Mouse (Mus musculus): ENCODE data around the gene Ccn5. TPM values are rescaled to one million over a fixed set of nuclear protein-coding genes. Genes with fewer than 3 reads are reported as not detected.

Gene Ccn5
- total and polyA plus RNA-seq, 3 experiments, result not detected

- Histone ChIP-seq H3K36me3 (replicated peaks) (no peaks in the 10 kb centered on the region), H3K27me3 (ENCODE audit: insufficient read depth, low read length) (no peaks in the 10 kb centered on the region; the same call in 1 of the 2 replicates), H3K4me1 (ENCODE audit: insufficient read depth, low read depth, low read length) (no peaks in the 10 kb centered on the region), H3K4me3 (ENCODE audit: low read depth, low read length) (no peak overlapping the region), H3K9me3 (replicated peaks) (no peaks in the 10 kb centered on the region)
- ATAC-seq (ENCODE audit: extremely low read depth, insufficient number of reproducible peaks, low FRiP score, poor library complexity, severe bottlenecking), result no peak
- no peak for DNase-seq (ENCODE audit: low spot score)
- TF ChIP-seq POLR2AphosphoS5 (IDR thresholded peaks at IDR 0.05; ENCODE audit: insufficient replicate concordance, low read depth, low read length), result no peak
- no peak for TF ChIP-seq CTCF (IDR thresholded peaks at IDR 0.05; ENCODE audit: low read depth, low read length)
- TF ChIP-seq GATA2 (IDR thresholded peaks at IDR 0.05; ENCODE audit: borderline replicate concordance, low read depth, low read length), result no peak
- TF ChIP-seq GATA1 (IDR thresholded peaks at IDR 0.05; ENCODE audit: borderline replicate concordance, low read length), result no peak
- no peak for TF ChIP-seq TAL1 (conservative IDR thresholded peaks at IDR 0.05; ENCODE audit: low read depth, low read length)
Measured at GRCm38 (mm10) chr2:163880891-163881290, 60.2 kb downstream of the Ccn5 start.

Other genes starting within 250 kb of the Ccn5 start
- 20.5 and 23.0 TPM in 2 replicates for gene Ttpal, start 218.5 kb upstream of the Ccn5 start, total RNA-seq (2014; fragmentation: Nextera tagmentation)
- 18.4 and 22.3 TPM in 2 replicates for gene Ttpal, start 218.5 kb upstream of the Ccn5 start, total RNA-seq (2017)
- gene Ttpal, start 218.5 kb upstream of the Ccn5 start, polyA plus RNA-seq (2012), result 13.8 and 18.2 TPM in 2 replicates
- 71.8 and 156 TPM in 2 replicates for gene Serinc3, start 175.7 kb upstream of the Ccn5 start, total RNA-seq (2014; fragmentation: Nextera tagmentation)
- 51.6 and 55.0 TPM in 2 replicates for gene Serinc3, start 175.7 kb upstream of the Ccn5 start, total RNA-seq (2017)
- gene Serinc3, start 175.7 kb upstream of the Ccn5 start, polyA plus RNA-seq (2012), result 5.8 and 7.2 TPM in 2 replicates
- 17.7 and 47.9 TPM in 2 replicates for gene Pkig, start 162.5 kb upstream of the Ccn5 start, total RNA-seq (2014; fragmentation: Nextera tagmentation)
- 28.1 and 28.8 TPM in 2 replicates for gene Pkig, start 162.5 kb upstream of the Ccn5 start, total RNA-seq (2017)
- gene Pkig, start 162.5 kb upstream of the Ccn5 start, polyA plus RNA-seq (2012), result 166 and 211 TPM in 2 replicates
- gene Ada, start 70.6 kb upstream of the Ccn5 start, total RNA-seq (2014; fragmentation: Nextera tagmentation), result 0.87 TPM in 1 of 2 replicates, not detected in the other
- gene Ada, start 70.6 kb upstream of the Ccn5 start, total RNA-seq (2017), result 0.17 and 0.22 TPM in 2 replicates
- 0.37 and 0.39 TPM in 2 replicates for gene Ada, start 70.6 kb upstream of the Ccn5 start, polyA plus RNA-seq (2012)
- not detected in 2 replicates for gene Kcnk15, start 32.8 kb downstream of the Ccn5 start, total RNA-seq (2014; fragmentation: Nextera tagmentation)
- gene Kcnk15, start 32.8 kb downstream of the Ccn5 start, total RNA-seq (2017), result not detected in 2 replicates
- gene Kcnk15, start 32.8 kb downstream of the Ccn5 start, polyA plus RNA-seq (2012), result not detected in 2 replicates
- gene Rims4, start 97.8 kb downstream of the Ccn5 start, total RNA-seq (2014; fragmentation: Nextera tagmentation), result not detected in 2 replicates
- gene Rims4, start 97.8 kb downstream of the Ccn5 start, total RNA-seq (2017), result 0.05 TPM in 1 of 2 replicates, not detected in the other
- not detected in 2 replicates for gene Rims4, start 97.8 kb downstream of the Ccn5 start, polyA plus RNA-seq (2012)
- 129 and 130 TPM in 2 replicates for gene Ywhab, start 174.1 kb downstream of the Ccn5 start, total RNA-seq (2014; fragmentation: Nextera tagmentation)
- 52.6 and 56.1 TPM in 2 replicates for gene Ywhab, start 174.1 kb downstream of the Ccn5 start, total RNA-seq (2017)
- 64.3 and 79.9 TPM in 2 replicates for gene Ywhab, start 174.1 kb downstream of the Ccn5 start, polyA plus RNA-seq (2012)
- gene Pabpc1l, start 204.6 kb downstream of the Ccn5 start, total RNA-seq (2014; fragmentation: Nextera tagmentation), result not detected in 2 replicates
- gene Pabpc1l, start 204.6 kb downstream of the Ccn5 start, total RNA-seq (2017), result 0.44 TPM in 1 of 2 replicates, not detected in the other
- 0.07 TPM in 1 of 2 replicates, not detected in the other for gene Pabpc1l, start 204.6 kb downstream of the Ccn5 start, polyA plus RNA-seq (2012)
- gene Stk4, start 249.5 kb downstream of the Ccn5 start, total RNA-seq (2014; fragmentation: Nextera tagmentation), result 241 and 247 TPM in 2 replicates
- 214 and 225 TPM in 2 replicates for gene Stk4, start 249.5 kb downstream of the Ccn5 start, total RNA-seq (2017)
- gene Stk4, start 249.5 kb downstream of the Ccn5 start, polyA plus RNA-seq (2012), result 51.0 and 86.5 TPM in 2 replicates

Data from G1E (cell line).